Mouse (Mus musculus) lung, postnatal 14 days (tissue): ENCODE data around the gene Bad.

ENCODE experiments used
- DNase-seq: peaks from one replicate; pipeline ENCODE4 v3.0.0; 2021

Bad gene

DNA sequence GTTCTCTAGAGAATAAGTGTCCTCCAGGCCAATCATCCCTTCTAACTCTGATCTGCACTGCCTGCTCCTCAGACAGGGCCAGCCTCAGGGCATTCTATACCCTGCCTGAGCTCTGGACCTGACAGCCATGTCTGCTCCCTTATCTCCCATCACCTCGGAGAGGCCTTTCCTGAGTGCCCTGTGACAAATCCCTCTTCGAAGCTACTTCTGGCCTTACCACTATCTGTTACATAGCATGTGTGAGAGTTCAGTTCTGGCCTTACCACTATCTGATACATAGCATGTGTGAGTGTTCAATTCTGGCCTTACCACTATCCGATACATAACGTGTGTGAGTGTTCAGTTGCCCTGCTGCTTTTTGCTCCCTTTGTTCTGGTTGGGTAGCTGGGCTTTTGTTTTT is 26.4 kb upstream of the Bad start:
- DNase-seq = no peak

DNA sequence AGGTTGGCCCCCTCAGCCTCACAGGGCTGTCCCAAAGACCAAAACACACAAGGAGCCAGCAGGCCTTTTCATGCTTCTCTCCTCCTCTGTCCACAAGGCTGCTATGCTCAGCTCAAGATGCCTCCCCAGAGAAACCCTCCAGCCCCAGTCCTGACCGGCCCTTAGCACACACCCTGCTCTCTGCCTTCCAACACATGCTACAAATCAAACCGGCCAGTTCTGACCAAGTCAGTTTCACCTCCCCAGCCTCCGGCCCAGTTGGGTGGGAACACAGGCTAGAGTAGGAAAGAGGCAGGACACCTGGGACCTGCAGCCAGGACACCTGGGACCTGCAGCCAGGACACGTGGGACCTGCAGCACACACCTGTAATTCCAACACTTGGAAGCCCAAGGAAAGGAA is 25.2 kb upstream of the Bad start:
- DNase-seq = no peak

DNA sequence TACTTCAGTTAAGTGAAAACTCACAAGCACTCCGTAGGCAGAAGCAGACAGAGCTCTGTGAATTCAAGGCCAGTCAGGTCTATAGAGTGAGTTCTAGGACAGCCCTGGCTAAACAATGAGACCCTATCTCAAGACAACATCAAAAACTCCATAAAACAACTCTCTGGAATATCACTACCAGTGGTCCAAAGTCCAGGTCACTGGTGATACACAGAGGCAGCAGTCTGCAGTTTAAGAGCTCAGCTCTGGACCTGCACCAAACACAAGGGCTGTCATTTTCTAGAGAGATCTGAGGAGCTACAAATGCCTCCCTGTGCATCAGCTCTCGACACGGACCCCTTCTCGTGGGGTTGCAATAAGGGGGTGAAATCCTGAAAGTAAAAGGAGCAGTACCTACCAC is 23.3 kb upstream of the Bad start:
- no peak for DNase-seq

DNA sequence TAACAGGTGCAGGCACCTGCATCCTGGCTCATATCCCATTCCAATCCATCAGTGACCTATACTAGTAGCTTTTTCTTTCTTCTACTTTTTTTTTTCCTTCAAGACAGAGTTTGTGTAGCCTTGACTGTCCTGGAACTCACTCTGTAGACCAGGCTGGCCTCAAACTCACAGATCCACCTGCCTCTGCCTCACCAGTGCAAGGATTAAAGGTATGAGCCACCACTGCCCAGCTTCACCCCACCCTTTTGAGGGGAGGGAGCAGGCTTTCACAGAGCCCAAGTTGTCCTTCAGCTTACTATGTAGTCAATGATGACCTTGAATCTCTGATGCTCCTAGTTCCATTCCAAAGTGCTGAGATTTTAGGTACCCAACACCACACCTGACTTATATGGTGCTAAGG is 22.2 kb upstream of the Bad start:
- DNase-seq = no peak

DNA sequence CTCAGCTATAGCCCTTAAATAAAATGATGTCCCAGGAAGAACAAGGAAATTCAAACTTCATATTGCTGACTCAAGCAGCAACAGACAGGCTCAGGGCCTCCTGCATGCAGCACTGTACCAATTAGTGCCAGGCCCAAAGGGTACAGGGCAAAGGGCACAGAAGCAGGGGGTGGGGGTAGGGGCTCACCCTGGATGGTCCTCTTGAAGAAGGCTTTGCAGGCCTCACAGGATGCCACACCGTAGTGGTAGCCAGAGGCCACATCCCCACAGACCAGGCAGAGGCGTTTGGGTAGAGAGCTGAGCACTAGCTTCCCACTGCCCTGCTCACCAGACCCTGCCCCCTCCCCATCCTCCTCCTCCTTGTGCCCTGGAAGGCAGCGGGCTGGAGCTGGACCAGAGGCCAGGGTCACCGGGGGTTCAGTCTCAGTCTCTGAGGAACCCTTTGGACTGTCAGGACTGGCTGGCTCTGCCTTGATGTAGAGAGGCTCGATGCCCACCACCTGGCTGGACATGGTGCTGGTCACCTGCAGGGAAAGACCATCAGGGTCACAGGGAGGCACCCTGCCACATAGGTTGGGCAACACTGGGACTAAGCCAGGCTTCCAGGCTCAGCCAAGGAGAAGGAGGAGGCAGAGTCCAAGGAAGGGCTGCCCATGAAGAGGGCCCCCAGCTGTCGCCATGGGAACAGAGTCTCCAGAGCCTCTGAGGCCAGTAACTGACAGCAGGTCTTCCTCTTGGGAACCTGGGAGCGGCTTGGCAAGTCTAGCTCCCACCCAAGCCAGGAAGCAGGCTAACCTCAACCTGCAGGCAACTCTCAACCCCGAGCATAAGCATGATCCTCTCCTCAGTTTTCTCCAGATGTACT is 21.6 kb upstream of the Bad start:
- DNase-seq = peak; percentile 42

GRCm38 (mm10) chr19:6920741-6921636 is 20.7 kb upstream of the Bad start:
- DNase-seq = peak; percentile 45

GRCm38 (mm10) chr19:6921647-6922567 is 19.8 kb upstream of the Bad start, which contains the start of gene Esrra:
Esrra (minus strand) TSS chr19:6921813.
- DNase-seq = peak; percentile 100

- DNase-seq = no peak
Measured at GRCm38 (mm10) chr19:6922901-6923735, 18.5 kb upstream of the Bad start.

DNA sequence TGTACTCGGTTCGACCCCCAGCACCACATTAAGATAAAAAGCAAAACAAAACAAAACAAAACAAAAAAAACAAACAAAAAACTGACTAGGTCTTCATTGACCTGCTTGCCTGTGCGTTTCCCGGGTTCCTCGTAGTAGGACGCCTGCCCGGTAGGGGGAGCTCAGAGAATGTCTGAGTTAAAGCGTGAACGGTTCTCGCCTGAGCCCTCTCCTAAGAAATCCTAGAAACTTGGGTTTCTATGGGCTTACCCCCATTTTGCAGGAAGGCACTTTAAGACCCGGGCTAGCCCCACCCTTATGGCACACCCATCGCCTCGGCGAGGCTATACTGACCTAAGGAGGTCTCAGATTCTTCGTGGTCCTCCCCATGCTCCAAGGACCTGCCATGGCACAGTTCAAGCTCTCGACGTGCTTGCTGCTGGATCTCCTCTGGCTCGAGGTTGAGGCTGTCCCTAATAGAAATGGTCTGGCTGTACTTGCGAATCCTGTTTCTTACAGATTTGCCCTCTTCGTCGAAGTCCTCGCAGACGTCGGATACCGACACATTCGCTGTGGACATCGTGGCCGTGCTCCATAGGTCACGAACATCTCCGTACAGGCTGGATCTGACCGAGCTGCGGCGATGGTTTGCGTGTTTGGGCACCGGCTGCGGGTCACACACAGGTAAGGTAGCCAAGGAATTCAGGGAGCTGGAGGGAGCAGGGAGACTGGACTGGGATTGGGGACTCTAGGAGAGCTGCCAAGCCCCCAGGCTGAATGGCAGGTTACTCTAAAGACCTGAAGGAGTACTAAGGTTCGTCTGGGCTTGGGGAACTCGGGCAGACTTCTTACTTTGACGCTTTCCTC is 17.0 kb upstream of the Bad start:
- DNase-seq = peak; percentile 93

GRCm38 (mm10) chr19:6925307-6925573 is 16.4 kb upstream of the Bad start, which contains the start of gene Catsperz:
Catsperz (minus strand) TSS chr19:6925380.
- no peak for DNase-seq

GRCm38 (mm10) chr19:6925611-6926329 is 15.9 kb upstream of the Bad start:
- DNase-seq = no peak

GRCm38 (mm10) chr19:6926559-6927255 is 15.0 kb upstream of the Bad start:
- no peak for DNase-seq

GRCm38 (mm10) chr19:6928080-6928479 is 13.6 kb upstream of the Bad start:
- no peak for DNase-seq

DNA sequence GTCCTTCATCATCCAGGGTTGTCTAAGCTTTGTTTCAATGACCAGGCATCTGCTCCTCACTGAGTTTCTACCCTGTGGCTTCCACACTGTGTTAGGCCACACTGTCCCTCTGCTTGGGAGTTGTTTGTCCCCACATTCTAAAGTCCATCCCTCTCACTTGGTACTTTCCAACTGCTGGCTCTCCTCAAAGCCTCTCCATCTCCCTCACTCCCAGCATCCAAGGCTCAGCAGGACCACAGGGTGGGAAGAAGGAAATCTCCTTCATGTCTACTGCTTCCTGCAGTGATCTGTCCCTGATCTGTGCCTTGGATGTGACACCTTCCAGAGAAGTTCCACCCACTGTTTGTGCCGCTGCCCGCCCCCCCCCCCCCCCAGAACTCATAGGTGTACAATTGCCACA is 10.7 kb upstream of the Bad start:
- no peak for DNase-seq

DNA sequence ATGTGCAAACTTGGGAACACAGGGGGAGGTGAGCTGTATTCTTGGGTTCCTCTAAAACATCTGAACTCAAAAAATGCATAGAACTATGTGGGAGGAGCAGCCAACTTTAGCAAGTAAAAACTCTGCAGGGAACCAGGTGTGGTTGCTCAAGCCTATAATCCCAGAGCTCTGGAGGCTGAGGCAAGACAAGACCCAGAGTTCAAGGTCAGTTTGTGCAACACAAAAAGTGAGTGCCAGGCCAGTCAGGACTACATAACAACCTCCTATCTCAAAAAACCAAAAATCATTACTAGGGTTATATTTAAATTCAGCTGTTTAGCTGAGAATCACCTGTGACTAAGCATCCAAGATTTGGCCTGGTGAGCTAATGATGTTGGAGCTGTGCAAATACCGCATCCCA is 9.6 kb upstream of the Bad start:
- DNase-seq = no peak

- DNase-seq = no peak
Measured at GRCm38 (mm10) chr19:6933102-6933435, 8.6 kb upstream of the Bad start.

DNA sequence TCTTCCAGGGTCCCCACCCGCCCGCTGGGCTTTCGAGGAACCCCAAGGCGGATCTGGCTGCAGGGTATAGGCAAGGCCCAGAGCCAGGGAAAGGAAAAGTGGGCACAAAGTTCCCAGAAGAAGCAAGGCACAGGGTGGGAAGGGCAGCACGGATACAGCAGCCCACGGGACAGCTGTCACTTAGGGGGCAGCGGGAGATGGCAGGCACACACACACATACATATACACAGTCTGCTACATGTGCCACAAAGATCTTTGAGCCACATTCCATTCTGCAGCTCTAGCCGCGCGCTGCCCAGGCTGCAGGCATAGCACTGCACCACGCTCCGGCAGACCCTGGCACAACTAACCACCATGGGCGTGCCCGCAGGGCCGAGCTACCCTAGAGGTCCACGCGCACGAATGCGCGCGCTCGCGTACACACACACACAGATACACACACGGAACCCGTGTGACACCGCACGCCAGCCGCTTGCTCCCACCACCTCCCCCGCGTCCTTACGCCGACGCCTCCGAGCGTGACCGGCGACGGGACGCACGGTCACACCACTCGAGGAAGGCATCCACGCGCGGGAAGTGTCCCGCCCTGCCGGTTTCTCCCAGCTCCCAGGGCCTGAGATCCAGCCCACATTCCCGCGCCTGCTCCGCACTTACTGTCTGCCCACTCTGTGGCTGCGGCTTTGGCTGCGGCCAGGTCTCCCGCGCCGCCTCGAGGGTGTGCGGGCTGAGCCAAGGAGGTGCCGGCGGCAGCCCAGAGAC is 8.0 kb upstream of the Bad start:
- no peak for DNase-seq

DNA sequence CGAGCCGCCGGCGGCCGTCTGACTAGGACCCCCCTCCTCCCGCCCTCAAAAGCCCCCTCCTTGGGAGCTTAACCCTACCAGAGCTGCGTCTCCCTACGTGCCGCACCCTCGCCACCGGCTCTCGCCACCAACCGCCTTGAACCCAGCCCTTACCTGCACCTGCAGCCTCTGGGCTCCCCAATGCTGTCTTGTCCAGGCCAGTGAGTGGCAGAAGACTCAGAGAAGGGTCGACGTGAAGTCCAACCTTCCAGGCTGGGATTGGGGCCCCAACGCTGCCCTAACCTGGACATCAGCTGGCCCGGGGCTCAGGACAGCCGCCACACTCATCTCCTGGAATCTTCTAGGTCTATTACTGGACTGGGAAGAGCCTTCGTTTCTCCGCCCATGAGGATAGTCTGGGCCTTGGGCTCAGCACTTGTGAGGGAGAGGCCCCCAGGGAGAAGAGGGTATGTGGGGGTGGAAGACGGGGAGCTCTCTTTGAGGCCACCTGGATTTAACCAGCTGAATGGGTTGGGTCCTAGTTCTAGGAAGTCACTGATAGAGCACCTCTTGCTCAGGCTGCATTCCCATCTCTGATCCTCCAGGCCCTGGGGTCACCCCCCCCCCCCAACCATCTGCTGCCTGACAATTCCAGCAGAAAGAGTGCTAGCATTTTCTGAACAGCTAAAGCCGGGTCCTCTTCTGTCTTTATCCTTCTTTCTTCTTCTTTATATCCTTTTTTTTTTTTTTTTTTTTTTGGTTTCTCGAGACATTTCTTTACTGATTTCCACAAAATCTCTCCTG is 7.3 kb upstream of the Bad start, which contains the start of gene Kcnk4:
Kcnk4 (minus strand) TSS at position 321 of the 783 bp plus-strand sequence.
- DNase-seq = no peak
